Mouse (Mus musculus) small intestine, adult 2 months (tissue): ENCODE results near the gene Als2cl.

Experiments used
- CTCF ChIP-seq: fragments of 200-500 bp; IDR thresholded peaks from 2 replicates; pipeline ENCODE4 v1.5.1; 2012; ENCODE audit warnings: low read depth, mild to moderate bottlenecking, control low read depth, inconsistent platforms, low read length, moderate library complexity, mixed read lengths; ENCODE audit not compliant: insufficient replicate concordance, insufficient read length; ENCODE audit errors: extremely low read depth
- POLR2A ChIP-seq: fragments of 200-500 bp; IDR thresholded peaks from 2 replicates; pipeline ENCODE4 v1.6.1; 2012; ENCODE audit warnings: low read depth, mild to moderate bottlenecking, control low read depth, inconsistent platforms, low read length, moderate library complexity

- TF ChIP-seq CTCF = no peak
- TF ChIP-seq POLR2A = no peak
These were observed 29.0 kb downstream of the Als2cl start for GRCm38 (mm10) chr9:110908631-110909016.
